Mouse (Mus musculus): ENCODE results near the gene Slc22a7.

The Slc22a7 gene

GRCm38 (mm10) chr17:46438298-46438873, at the start of gene Slc22a7:
TSS of gene Slc22a7 (minus strand) at chr17:46438457.
- DNase-seq (ENCODE audit: extremely low spot score) = no peak

GRCm38 (mm10) chr17:46487431-46487830, 49.2 kb upstream of the Slc22a7 start, which contains the start of gene Ttbk1:
TSS of gene Ttbk1 (minus strand) at chr17:46487675.
- no peak for DNase-seq (ENCODE audit: extremely low spot score)

DNA sequence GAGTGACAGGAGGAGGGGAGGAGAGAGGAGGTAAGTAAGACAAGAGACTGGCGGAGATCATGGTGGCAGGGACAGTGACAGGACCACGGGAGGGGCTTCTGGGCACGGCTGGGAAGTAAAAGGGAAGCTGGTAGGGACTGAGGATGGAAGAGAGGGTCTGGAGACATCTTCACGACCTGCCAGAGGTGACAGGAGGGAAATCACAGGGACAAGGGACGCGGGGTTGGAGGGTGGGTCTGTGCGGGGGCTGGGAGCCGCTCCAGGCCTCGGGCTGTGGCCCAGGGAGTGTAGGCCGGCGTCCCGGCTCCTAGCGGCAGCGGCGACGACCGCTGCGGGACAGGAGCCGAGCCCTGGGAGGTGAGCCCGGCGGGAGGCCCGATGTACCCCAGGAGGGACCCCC, 48.7 kb upstream of the Slc22a7 start:
- DNase-seq (ENCODE audit: extremely low spot score) = no peak

- DNase-seq (ENCODE audit: extremely low spot score) = peak; percentile 28
Measured at GRCm38 (mm10) chr17:46484461-46484875, 46.2 kb upstream of the Slc22a7 start.

GRCm38 (mm10) chr17:46484021-46484431, 45.8 kb upstream of the Slc22a7 start:
- peak; percentile 31 for DNase-seq (ENCODE audit: extremely low spot score)

- DNase-seq (ENCODE audit: extremely low spot score) = peak; percentile 52
Measured at GRCm38 (mm10) chr17:46483561-46484001, 45.3 kb upstream of the Slc22a7 start.

DNA sequence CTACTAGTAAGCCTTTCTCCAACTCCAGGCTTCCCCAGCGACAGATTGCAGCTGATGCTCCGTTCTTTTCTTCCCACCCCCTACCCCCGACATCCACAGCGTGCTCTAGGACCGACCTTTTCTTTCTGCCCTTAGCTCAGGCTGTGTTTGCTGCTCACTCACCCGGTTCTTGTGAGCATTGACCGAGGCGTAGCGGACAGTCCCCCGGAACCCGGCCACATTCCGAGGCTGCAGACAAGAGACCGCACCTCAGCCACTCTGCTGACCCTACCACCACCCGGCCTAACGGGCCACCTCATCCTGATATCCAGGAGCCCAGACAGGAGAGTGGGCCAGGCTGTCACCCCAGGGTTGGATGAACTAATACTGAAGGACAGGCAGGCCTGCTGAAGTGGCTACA, 39.0 kb upstream of the Slc22a7 start:
- DNase-seq (ENCODE audit: extremely low spot score) = no peak

DNA sequence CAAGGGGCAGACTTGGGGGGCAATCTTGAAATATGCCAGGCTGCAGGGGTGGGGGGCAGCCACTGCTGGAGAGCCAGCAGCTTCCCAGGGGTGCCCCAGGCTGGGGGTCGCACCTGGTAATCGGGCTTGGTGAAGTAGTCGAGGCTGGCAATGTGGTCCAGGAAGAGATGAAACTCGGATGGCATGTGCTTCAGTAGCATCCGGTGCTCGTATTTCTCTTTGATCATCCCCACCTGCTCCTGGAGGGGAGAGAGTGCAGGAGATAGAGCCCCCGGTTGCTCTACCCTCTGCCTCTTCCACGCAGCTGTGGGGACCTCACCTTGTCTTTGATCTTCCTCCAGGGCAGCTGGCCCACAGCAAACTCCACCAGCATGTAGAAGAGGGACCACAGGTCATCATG, 38.3 kb upstream of the Slc22a7 start:
- DNase-seq (ENCODE audit: extremely low spot score) = no peak

- no peak for DNase-seq (ENCODE audit: extremely low spot score)
Measured at GRCm38 (mm10) chr17:46467830-46468229, 29.6 kb upstream of the Slc22a7 start.

GRCm38 (mm10) chr17:46462226-46462625, 24.0 kb upstream of the Slc22a7 start:
- no peak for DNase-seq (ENCODE audit: extremely low spot score)

GRCm38 (mm10) chr17:46461347-46461746, 23.1 kb upstream of the Slc22a7 start:
- DNase-seq (ENCODE audit: extremely low spot score) = peak; percentile 31

DNA sequence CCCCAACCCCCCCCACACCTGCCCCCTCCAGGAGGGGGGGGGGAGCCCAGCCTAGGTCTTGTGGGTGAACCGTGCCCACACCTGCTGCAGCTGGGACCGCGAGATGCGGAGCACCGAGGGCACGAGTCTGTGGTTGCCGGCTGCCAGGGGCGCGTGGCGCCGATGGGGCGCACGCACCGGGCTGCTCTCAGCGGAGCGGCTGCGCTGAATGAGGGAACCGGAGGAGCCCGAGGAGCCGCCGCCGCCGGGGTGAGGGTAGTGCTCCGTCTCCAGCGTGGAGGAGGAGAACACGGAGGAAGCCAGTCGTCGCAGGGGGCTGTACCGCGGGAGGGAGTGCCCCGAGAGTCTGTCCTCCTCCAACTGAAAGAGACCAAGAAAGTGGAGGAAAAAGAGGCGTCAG, 22.4 kb upstream of the Slc22a7 start:
- DNase-seq (ENCODE audit: extremely low spot score) = peak; percentile 32

- DNase-seq (ENCODE audit: extremely low spot score) = no peak
Measured at GRCm38 (mm10) chr17:46458439-46458838, 20.2 kb upstream of the Slc22a7 start.

GRCm38 (mm10) chr17:46457791-46458190, 19.5 kb upstream of the Slc22a7 start:
- DNase-seq (ENCODE audit: extremely low spot score) = no peak

- no peak for DNase-seq (ENCODE audit: extremely low spot score)
Measured at GRCm38 (mm10) chr17:46455110-46455691, 16.9 kb upstream of the Slc22a7 start.

DNA sequence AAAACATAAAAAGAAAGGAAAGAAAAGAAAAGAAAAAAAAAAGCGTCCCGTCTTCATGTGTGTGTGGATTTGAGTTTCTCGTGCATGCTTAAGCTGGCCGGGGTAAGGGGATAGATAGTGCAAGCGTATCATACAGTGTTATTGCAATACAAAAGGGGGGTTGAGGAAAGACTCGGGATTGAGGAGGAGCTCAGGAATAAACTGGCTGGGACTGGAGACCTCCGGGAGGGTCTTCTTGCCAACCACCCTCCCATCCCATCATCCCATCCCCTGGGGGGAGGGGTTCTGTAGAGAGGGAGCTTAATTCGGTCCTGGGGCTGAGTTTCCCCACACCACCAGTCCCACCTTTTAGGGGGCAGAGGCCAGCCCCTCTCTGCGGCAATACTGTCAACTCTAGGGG, 16.3 kb upstream of the Slc22a7 start:
- DNase-seq (ENCODE audit: extremely low spot score) = no peak

DNA sequence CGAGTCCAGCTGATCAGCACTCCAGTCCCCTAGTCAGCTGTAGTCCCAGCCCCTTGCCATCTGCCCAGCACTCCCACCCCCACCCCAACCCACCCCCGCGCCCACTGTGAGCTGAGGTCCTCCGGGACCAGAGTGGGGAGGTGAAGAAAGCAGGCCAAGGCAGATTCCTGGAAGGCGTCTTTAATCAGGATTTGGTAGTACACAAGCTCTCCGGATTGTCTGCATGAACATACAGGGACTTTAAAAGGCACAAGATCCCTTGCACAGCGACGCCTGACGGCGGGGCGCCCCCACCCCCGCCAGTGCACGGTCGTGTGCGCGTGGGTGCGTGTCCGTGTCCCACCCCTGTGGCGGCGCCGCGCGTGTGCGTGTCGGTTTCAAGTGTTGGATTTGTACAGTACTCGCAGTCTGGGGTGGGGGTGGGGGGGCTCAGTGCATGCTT, 15.7 kb upstream of the Slc22a7 start:
- DNase-seq (ENCODE audit: extremely low spot score) = no peak

DNA sequence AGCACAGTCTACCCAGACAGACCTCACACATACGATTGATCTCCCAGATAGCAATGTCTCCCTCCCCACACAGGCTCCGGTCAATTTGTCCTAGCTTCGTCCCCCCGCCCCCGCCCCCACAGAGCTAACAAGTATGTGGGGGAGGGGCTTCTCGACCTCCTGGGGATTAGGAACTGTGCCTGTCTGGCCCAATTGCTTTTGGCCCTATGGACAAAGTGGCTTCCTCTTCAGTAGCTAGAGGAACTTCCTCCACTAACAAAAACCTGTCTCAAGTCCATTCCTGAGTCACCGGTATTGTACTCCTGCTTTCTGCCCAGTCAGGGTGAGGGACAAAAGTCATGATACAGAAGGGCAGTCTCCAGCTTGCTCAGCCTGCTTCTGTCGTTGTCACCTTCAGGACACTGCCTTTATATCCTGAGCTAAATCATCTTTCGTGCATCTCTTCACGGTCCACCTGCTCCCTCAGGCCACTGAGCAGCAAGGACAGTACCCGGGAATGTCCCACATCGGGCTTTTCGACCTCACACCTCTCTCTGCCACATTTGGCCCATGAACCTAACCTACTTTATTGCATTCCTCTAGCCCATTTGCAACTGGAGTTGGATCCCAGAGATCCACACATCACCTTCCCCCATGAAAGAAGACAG, 15.2 kb upstream of the Slc22a7 start:
- DNase-seq (ENCODE audit: extremely low spot score) = no peak

DNA sequence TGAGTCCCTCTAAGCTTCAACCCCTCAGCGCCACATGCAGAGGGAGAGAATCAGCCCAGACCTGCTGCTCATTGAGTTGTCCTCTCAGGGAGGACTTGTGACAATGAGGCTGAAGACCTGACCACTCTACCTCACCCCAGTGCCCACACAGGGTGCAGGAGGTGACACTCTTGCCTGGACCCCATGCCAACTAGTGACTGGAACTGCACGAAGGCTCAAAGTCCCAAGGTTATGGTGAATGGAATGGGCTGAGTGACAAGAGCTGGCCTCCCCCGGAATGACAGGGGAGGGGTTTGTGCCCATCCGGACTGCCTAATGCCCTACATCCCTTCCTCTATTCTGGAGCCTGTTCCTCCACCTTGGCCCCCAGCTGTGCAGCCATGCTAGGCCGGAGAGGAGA, 14.4 kb upstream of the Slc22a7 start:
- DNase-seq (ENCODE audit: extremely low spot score) = no peak

GRCm38 (mm10) chr17:46446264-46446663, 8.0 kb upstream of the Slc22a7 start:
- no peak for DNase-seq (ENCODE audit: extremely low spot score)

DNA sequence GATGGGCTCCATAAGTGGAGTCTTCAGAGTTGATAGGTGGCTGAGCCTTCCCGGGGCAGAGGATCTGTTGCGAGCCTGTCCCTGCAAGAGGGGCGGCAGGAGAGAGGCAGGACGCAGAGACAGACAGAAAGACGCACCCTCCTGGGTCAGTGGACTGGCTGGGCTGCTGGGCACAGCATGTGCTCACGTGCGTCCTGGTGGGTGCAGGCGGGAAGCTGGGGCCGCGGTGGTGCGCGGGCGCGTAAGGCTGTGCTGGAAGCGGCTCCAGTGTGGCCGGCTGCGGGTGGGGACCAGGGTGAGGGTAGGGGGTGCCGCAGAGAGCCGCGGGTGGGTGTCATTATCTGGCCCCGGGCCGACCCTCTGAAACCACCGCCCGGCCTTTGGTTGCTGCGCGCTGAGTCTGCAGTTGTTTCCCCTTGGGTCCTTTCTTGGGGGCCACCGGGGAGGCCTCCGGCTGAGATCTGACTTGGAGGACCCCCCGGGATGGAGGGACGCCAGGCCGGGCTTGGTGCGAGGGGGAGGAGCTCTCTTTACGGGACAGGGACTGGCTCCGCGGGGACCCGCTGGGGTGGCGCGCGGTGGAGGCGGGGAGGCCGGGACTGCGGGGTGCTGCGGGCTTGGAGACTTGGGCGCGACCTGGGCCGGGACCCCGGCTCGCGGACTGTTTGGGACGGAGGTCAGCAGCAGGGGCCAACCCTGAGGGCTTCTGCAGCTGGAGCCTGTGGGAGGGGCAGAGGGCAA, 6.8 kb upstream of the Slc22a7 start:
- DNase-seq (ENCODE audit: extremely low spot score) = no peak

GRCm38 (mm10) chr17:46439176-46439575, 919 bp upstream of the Slc22a7 start:
- DNase-seq (ENCODE audit: extremely low spot score) = no peak
